Mouse (Mus musculus) lung, postnatal 0 days (tissue): Measurements from ENCODE around the gene Txn2.

ENCODE experiments used
- CTCF ChIP-seq: IDR thresholded peaks from 2 replicates; pipeline ENCODE4 v1.5.1; 2016; ENCODE audit warnings: antibody characterized with exemption, mild to moderate bottlenecking
- EP300 ChIP-seq: IDR thresholded peaks from 2 replicates; pipeline ENCODE4 v1.6.1; 2016; ENCODE audit warnings: antibody characterized with exemption, mild to moderate bottlenecking, control low read depth

GRCm38 (mm10) chr15:77970470-77971292, 41.9 kb upstream of the Txn2 start, which contains the start of gene Eif3d:
- TF ChIP-seq CTCF (0 out of 2 replicates have a peak, but pooled peaks have one; percentile 2), EP300 (0 out of 2 replicates have a peak, but pooled peaks have one; percentile 60)
